ENCODE assay signal across 1 mouse cellular context in the genomic region with DNA sequence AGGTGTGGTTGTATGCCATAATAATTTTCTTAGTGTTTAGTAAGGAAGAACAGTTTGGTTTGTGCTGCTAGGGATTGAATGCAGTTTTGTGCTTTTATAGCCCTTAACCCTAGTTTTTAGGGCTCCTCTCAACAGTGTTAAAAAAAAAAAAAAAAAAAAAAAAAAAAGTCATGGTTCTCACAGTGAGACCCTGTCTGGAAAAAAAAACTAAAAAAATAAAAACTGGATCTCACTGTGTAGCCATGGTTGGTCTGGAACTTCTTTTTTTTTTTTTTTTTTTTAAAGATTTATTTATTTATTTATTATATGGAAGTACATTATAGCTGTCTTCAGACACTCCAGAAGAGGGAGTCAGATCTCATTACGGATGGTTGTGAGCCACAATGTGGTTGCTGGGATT.
TF ChIP-seq lines count a peak whose summit lies in the region.

No protein-coding gene starts in this region.

TF ChIP-seq in MEL, 35 proteins besides CTCF, POLR2A, EP300 and RAD21:
- TF ChIP-seq ZNF384 (IDR thresholded peaks at IDR 0.05; ENCODE audit: low read depth, low read length): peak; percentile 67
